Mouse (Mus musculus) kidney, postnatal 4 days (tissue): ENCODE measurements around the gene Gpr171.
"Not testable (repeated sequence)": the region's sequence is repeated elsewhere in the genome, so short reads cannot be mapped to it uniquely, and the experiment has no call there.

ENCODE experiments used
- DNase-seq, 2 experiments: peaks; one replicate each; pipeline ENCODE4 v3.0.0; 2021; ENCODE audit warnings: mixed read lengths in 2 of 2

Gpr171 gene

DNA sequence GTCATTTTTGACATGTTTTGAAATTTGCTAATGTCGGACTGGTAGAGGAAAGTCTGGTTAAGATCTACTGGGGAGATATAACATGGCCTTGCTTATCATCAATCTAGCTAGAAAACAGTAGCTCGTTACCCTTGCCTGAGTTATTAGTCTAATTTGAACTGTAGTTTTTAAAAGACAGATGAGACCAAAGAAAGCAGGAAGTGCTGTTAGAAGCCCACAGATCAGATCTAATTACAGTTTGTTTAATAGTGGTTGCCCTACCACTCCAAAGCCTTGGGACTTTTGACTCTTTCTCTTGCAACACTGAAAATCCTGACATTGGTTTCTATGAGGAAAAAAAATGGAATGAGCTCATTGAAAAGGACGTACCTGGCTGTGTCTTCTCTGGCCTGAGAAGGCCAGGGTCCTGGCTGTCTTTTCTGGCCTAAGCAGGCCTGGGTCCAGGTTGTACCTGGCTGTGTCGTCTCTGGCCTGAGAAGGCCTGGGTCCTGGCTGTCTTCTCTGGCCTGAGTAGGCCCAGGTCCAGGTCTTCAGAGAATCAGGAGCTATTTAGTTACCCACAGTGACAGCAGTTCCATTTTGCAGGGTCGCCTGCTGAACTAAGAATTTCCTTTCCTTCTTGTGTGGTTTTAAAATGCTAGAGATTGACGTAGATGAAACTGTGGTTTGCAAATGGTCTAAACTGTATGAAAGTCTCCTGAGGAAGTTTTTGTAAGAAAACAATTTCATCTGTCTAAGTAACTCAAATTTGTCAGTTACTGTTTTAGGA is at the start of gene Gpr171:
Gene Gpr171 (minus strand): TSS at position 604 of the 769 bp plus-strand sequence.
- DNase-seq = no peak

DNA sequence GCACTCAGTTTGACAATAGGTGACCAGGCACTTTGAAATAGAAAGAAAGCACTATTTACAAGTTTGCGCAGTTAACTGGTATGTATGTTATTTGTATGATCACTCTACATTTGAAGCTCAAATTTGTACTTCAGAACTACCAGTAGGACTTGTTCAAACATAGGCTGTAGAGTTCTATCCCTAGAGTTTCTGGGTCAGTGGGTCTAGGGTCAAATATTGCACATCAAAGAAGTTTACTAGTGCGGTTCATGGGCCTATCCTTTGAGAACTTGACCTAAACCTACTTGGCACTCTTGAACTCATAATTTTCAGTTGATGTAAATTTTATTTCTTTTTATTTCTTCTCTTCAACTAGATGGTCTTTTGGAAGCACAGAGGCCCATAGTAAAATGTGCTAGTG is 49.0 kb upstream of the Gpr171 start:
- no peak for DNase-seq

GRCm38 (mm10) chr3:59149646-59150045 is 48.0 kb upstream of the Gpr171 start:
- DNase-seq = no peak

DNA sequence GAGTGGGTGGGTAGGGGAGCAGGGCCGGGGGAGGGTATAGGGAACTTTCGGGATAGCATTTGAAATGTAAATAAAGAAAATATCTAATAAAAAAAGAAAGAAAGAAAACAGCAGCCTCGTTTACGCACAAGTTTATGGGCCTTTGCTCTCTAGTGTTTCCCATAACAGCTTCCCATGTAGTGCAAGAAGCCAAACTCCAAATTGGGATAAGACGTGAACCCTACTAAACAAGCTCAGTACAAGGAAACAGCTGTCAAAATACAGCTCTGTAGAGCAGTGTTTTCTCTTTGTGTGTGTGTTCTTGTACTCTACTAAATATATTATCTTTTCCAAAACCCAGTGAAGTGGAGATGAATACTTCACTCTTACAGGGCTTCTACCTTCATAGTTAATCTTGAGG is 43.6 kb upstream of the Gpr171 start:
- DNase-seq = no peak

DNA sequence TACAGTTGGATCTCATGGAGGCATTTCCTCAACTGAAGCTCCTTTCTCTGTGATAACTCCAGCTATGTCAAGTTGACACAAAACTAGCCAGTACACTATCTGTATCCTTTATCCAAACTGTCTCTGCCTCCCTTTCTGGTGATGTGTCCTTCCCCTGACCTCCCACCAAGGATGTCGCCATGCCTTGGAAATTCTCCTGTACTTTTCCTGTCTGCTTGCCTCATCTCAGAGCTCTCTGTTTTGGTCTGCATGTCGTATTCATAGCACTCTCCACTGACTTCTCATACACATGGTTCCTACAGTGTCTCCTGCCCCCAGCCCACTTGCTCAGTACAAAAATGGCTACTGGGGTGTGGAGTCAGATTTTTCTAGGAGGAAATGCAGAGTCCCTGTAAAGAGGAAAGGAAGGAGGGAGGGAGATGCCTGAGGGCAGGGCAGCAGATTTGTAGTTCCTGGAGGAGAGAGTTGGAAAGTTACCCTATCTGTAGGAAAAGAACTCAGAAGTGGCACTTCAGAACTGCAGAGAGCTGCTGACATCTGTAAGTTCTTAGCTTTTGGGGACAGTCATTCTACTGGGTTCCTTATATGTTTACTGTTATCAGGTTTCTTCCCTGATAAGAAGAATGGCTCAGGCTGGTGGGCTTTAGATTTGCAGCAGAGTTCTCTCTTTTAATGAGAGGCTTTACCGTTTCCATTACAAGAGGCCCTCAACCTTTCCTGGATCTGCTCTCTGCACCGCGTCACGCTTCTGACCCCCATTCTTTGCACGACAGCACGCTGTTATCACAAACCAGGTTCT is 40.1 kb upstream of the Gpr171 start:
- no peak for DNase-seq

DNA sequence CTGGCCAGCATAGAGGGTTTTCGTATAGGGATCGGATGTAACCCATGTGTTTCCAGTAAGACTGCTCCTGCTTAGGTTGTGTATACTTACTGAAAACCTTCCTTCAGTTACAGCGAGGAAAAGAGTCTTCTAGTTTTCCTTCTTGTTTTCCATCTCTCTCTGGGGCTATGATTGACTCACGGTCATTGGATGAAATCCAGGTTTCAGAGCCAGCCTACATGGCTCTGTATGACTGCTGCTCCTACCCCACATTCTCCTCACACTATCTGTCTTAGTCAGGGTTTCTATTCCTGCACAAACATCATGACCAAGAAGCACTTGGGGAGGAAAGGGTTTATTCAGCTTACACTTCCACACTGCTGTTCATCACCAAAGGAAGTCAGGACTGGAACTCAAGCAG is 39.3 kb upstream of the Gpr171 start:
- DNase-seq = not testable (repeated sequence)

DNA sequence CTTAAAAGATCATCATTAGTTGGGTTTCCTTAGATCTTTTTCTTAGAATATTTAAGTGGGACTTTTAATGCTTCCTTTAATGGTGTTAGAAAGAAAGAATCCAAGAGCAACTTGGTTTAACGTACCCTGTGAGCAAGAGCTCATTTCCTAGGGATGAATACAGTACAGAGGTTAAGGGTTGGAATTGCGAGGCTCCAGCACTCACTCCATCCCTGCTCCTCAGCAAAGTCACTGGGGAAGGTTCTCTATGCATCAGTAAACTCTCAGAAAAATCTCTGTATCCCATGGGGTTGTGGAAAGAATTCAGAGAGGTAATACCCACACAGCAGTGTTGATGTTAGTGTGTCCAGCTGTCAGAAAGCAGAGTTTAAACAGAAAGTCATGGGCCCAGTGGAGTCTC is 38.5 kb upstream of the Gpr171 start:
- no peak for DNase-seq

- DNase-seq = no peak
These were observed 38.0 kb upstream of the Gpr171 start for GRCm38 (mm10) chr3:59139651-59140051.

DNA sequence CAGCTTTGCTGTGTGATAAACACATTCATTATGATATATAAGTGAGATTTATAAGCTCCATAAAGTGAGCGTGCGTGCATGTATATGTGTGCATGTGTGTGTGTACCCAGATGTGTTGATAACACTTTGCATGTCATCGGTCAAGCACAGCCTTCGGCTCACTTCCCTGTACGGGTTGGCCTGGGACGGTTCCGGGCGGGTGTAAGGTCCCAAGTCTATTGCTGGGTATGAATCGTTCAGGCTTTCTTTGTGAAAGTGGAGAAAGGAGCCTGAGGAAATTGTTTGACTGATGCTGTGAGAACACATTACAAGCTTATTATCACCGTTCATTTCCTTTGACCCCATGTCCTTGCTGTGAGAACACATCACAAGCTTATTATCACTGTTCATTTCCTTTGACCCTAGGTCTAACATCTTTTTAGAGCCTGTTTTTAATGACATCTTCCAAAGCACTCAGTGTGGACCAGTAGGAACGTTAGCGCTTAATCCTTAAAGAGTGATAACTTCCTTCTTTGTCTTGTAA is 37.4 kb upstream of the Gpr171 start:
- no peak for DNase-seq

GRCm38 (mm10) chr3:59135911-59136653 is 34.5 kb upstream of the Gpr171 start:
- DNase-seq = no peak

DNA sequence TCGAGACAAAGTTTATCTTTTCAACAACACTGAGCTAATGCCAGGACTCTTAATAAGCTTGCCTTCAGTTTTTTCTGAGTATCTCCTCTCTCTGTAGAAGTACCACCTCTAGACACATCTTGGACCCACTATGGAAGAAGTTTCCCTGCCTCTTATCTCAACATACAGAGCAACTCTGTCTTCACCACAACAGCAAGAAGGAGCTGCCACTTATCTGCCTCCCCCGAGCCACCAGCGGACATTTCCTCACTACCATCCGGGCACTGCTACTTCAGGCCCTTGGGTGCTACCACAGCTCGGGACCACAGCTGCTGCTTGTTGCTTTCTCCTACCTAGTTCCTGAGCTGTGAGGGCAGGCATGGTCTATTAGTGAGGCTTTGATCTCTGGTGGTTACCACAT is 31.6 kb upstream of the Gpr171 start:
- DNase-seq = no peak

- DNase-seq = no peak
These were observed 30.3 kb upstream of the Gpr171 start for GRCm38 (mm10) chr3:59131966-59132365.

DNA sequence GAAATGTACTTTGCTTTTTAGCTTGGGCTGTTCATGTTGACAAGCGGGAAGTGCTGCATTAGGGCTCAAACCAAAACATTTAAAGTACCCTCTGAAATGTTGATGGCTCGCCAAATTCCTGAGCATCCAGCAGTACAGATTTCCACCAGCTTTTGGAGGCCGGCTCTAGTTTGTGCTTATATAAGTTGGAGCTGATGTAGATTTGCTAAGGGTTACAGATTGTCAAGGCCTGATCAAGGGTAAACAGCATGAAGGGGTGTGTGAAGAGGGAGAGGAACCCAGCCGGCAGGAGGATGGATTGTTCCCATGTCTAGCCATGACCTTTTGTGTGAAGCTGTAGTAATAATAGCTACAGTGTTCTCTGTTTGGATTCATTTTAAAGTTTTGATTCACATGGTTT is 29.5 kb upstream of the Gpr171 start:
- no peak for DNase-seq

- DNase-seq = peak; percentile 18 to 35
These were observed 28.8 kb upstream of the Gpr171 start for GRCm38 (mm10) chr3:59130431-59130830.

GRCm38 (mm10) chr3:59129547-59129946 is 27.9 kb upstream of the Gpr171 start:
- DNase-seq = no peak

GRCm38 (mm10) chr3:59128681-59129080 is 27.1 kb upstream of the Gpr171 start:
- DNase-seq = no peak

GRCm38 (mm10) chr3:59125783-59126555 is 24.3 kb upstream of the Gpr171 start:
- DNase-seq = no peak

GRCm38 (mm10) chr3:59125022-59125421 is 23.4 kb upstream of the Gpr171 start:
- DNase-seq = no peak

GRCm38 (mm10) chr3:59121780-59122449 is 20.3 kb upstream of the Gpr171 start:
- DNase-seq = no peak

GRCm38 (mm10) chr3:59121067-59121730 is 19.6 kb upstream of the Gpr171 start:
- DNase-seq = peak in 1 of 2 experiments; percentile 36

- no peak for DNase-seq
These were observed 12.4 kb upstream of the Gpr171 start for GRCm38 (mm10) chr3:59113973-59114517.
